Mouse (Mus musculus): ENCODE results near the gene Ggct. TPM values are rescaled to one million over a fixed set of nuclear protein-coding genes. Genes with fewer than 3 reads are reported as not detected.

Ggct gene
- total RNA-seq, 2 experiments from 2014 or later, result 8.3 to 9.2 TPM

DNA sequence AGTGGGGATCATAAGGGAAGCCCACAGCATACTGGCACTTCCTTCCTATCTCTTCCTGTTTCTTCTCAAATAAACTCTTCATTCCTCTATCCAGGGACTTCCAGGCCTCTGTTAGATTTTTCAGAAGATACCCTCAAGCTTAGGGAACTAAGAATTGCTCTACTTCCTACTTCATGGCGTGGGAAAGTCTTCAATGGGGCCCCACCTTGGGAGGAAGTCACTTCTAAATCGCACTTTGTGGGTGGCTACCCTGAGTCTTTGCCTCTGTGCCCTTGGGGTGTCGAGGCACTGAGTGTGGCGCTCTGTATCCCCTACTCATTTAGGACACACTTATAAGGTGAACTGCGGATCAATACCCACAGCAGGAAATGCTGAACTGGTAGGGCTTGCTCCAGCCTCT, 44.1 kb downstream of the Ggct start:
- no peak for DNase-seq

DNA sequence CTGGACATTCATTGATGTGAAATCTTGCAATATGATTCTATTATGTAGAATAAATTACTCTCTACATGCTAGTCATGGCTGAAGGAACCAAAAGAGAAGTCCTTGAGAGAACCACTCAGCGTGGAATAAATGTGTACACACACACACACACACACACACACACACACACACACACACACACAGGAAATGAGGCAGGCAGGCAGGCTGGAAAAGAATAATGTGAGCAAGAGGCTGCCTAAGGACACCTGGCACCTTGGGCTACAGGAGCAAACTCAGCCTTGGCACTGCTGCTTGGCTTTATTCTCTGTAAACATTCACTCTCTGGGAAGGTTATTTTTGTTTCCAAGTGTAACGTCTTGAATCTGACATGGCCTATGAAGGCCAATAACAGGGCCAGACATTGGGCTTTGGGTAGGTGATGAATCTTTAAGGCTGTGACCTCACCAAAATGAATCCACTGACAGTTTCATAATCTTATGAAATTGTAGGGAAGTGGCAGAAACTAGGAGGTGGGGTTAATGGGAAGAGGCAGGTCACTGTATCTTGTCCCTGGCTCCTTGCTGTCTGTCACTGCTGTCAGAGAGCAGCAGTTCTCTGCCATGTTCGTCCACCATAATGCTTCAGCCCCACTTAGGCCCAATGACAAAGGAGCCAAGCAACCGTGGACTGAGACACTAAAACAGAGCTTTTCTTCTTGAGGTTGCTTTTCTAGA, 46.4 kb downstream of the Ggct start:
- DNase-seq, result no peak

DNA sequence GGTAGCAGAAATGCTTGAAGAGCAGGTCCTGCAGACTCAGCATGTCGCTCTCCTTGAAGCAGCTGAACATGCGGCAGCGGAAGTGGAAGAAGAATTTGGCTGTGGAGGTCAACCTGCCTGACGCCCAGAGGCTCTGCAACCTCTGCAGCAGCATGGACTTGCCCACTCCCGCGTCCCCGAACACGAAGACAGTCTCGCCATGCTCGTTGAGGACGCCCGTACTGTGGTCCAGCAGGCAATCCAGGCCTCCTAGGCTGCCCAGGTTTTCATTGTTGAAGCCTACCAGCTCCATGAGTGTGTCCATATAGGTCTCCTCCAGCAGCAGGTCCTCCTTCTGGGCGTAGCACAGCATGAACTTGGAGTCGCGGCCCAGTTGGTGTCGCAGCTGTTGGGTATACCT, 48.2 kb downstream of the Ggct start:
- DNase-seq, result no peak

DNA sequence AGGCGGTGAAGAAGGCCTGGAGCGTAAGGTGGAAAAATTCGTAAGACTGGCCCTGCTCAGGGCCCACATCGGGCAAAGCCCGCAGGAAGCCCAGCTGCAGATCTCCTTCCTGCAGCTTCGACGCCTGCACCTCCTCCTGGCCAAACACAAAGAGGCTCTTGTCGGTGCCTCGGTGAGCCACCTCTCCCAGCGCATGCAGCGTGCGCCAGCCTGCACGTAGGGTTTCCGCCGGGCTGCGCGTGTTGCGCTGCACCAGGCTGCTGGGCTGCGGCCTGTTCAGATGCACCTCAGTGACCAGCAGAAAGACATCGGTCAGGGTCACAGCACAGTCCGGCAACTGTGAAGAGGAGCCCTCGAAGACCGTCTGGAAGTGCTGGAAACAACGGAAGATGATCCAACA, 49.0 kb downstream of the Ggct start:
- DNase-seq, result no peak

DNA sequence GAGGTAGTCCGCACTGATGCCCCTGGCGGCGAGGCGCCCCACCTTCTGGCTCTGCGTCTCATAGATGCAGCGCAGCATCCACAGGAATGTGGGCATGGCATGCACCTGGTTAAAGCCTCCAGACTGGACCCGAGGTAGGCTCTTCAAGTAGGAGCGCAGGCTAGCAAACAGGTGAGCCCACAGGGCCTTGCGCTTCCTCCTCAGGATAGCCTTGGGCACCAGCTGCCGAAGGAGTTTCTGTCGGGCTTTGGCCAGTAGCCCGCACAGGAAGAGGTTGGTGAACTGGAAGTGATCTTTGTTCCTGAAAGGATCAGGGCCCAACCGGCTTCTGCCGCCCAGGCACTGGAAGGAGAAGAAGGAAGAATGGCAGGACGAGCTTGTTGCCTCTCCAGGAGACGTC, 49.5 kb downstream of the Ggct start:
- DNase-seq, result no peak

DNA sequence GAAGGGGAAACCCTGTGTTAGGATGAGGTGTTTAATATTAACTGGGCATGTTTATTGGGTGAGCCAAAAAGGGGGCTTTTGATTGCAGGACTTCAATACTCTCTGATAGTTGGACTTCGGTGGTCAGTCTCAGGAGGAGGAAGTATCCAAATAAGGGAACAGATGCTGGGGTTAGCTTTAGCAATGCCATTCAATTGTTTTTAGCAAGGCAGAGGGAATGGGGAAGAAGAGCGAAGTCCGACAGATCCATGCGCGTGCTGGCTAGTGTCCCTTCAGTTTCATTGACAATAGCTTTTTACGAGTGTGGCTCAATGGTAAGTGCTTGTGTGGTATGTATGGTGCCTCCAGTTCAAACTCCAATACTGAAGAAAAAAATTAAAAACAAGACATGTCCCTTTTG, 51.6 kb downstream of the Ggct start:
- DNase-seq, result no peak

DNA sequence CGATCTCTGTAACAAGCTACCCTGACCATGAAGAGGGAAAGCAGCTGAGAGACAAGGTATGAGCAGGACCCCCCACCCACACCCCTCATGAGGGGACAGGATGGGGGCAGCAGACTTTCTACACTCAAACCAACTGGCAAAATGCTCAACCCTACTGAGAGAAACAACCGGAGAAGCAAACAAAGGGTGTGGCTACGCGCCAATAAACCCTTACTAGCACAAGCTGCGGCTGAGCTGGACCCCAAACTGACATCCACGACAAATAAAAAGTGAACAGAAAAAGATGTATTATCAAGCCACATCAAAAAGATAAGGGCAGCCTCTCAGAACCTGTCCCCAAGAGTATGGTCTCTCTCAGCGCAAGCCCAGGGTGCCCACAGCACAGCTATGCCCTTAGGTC, 52.6 kb downstream of the Ggct start:
- DNase-seq, result peak; percentile 22

DNA sequence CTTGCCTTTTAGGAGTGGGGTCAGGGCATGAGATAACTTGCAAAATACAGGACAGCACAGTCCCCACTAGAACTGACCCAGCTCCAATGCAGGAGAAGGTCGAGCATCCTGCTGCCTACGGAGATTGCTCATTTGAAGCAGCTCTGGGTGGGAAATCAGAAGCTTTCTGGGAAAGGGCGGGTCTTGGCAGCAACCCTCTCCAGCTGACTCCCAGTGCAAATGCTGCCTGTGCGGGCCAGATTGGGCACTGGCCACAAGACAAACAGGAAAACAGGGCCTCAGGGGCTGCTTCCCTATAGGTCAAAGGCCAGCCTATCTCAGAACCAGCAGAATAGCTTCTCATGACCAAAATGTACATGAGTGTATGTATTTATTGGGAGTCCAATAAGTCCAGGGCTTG, 53.1 kb downstream of the Ggct start:
- DNase-seq, result peak; percentile 53

DNA sequence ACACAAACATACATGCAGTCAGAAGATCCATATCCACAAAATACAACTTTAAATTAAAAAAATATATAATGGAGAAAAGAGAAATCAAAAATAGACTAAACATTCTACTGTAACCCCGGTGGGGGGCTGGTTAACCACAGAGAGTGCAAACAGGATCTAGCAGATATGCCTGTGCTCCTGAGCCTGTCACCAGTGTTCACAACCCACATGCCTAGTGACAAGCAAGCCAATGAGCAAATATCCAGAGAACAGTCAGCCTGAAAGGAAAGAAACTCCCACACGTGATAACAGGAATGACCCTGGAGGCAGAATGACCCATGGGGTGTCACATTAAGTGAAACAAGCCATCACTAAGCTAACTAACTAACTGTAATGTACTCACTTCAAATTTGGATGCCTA, 56.3 kb downstream of the Ggct start:
- no peak for DNase-seq

DNA sequence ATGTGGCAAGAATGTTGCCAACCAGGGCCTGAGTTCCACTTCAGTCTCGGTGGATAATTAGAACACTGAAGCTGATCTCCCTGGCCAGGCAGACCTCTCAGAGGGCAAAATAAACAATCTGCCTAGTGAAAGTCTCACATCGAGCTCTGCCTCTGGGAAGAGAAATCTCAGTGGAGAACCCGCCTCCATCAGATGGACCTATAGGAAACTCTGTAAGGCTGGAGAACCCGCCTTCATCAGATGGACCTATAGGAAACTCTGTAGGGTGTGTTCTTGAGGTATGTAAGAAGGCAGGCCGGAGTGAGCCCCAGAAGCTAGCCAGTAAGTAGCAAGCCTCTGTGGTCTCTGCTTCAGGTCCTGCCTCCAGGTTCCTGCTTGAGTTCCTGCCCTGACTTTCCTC, 57.8 kb downstream of the Ggct start:
- no peak for DNase-seq

DNA sequence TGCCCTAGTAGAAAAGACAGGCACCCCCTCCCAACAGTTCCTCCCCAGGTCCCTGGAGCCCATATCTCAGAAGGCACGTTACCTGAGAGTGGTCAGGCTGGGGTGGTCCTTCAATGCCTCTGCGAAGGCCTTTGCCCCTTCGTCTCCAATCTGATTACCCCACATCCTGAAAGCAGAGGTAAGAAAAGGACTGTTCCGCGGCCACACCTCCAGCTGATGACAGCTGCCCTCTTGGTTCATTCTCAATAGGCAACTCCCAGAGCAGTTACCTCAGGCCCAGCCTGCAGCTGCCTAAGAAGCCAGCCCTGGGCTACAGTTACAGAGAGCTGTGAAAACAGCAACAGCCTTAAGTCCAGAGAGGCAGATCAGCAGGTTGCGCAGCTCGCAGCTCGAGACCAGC, 58.4 kb downstream of the Ggct start:
- DNase-seq, result no peak

DNA sequence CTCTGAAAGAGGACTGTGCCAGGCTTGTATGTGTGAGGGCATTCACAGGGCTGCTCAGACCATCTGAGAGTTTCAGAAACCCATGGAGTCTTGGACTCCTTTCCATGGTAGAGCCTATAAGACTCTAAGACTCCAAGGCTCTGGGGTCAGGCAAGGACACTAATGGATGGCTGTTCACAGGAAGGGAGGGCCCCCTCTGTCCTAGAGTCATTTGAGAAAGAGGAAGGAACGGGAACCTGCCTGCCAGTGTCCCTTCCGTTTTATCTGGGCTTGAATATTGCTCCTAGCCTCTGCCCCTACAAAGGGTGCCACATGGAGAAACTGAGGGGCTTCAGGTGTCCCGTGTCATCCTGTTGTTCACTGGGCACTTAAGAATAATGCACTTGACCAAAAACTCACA, 58.9 kb downstream of the Ggct start:
- DNase-seq, result no peak

DNA sequence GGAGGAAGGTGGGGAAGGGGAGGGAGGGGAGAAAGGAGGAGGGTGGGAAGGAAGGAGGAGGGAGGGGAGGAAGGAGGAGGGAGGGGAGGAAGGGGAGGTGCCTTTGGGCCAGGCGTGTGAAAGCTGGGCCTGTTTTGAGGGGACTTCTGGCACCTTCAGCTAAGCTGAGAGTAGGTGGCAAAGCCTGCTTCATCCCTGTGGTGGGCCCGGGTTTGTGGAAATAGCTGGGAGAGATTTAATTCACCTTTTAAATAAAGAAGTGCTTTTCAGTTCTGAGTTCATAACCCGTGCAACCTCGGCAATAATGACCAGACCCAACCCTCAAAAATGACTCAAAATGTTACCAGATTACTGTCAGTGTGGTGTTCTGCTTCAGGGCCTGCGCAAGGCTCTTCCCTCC, 59.5 kb downstream of the Ggct start:
- DNase-seq, result no peak

Other genes with a start within 250 kb of the Ggct start
- gene Znrf2, start 176.0 kb downstream of the Ggct start, total RNA-seq (2021), result 10 to 100 TPM; 25.5 to 31.6 TPM
- 10 to 100 TPM in 1 of 2 experiments, 1 to 10 TPM in 1; 8.9 to 13.7 TPM for gene Nod1, start 20.3 kb downstream of the Ggct start, total RNA-seq (2021)
- gene Gars, start 45.1 kb upstream of the Ggct start, total RNA-seq (2021), result 100 to 1,000 TPM; 127 to 132 TPM
- 1 to 10 TPM in 1 of 2 experiments, under 1 TPM in 1; 0.33 to 2.0 TPM for gene Crhr2, start 140.1 kb upstream of the Ggct start, total RNA-seq (2021)
- 1 to 10 TPM; 6.3 to 7.2 TPM for gene Inmt, start 182.1 kb upstream of the Ggct start, total RNA-seq (2021)
- 1 to 10 TPM; 4.5 to 6.6 TPM for gene Mindy4, start 210.4 kb upstream of the Ggct start, total RNA-seq (2021)

Measured in adrenal gland, postnatal 10 days (tissue).